8 mouse cellular contexts compared by ENCODE assay signal in the genomic region with DNA sequence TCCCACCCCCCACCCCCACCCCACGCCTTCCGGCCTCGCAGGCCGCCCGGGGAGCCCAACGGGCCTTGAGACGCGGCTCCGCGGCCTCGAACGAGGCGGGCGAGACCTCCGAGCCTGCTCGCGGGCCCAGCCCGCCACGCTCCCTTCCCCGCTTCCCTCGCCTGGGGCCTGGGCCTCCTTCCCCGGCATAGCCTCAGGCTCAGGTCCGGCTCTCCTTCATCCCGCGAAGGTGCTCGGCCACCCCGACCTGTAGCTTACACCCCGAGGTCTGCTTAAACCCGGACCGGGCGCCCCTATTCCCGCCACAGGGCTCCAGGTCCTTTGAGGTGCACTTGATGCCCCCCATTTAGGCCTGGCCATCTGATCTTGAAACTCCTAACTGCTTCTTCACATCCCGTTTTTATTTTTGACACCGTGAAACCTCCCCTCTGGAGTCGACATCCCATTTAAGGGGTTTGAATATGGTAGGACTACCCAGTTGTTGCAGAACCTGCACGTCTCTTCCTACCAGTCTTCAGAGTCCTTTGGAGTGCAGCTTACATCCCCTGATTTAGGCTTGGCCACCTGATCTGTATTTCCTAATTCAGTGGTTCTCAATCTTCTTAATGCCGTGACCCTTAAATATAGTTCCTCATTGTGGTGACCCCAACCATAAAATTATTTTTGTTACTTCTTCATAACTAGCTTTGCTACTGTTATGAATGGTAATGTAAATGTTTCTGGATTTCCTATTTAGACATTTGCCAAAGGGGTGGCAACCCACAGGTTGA. TPM values are rescaled to one million over a fixed set of nuclear protein-coding genes. Genes with fewer than 3 reads are reported as not detected.
DNase-seq lines count a peak whose midpoint lies in the region; ATAC-seq and TF ChIP-seq lines count a peak whose summit lies in the region.

No protein-coding gene starts in this region.

- H3K4me1 ChIP-seq in heart, embryonic 15.5 days (replicated peaks): peaks cover 22% of the 10 kb centered on the region
- H3K4me1 ChIP-seq in liver, embryonic 13.5 days (replicated peaks): peaks cover 58% of the 10 kb centered on the region
- H3K4me1 ChIP-seq in olfactory bulb, adult 2 months (ENCODE audit: control insufficient read depth, insufficient read depth, low read length): peaks cover 13% of the 10 kb centered on the region

- peak; percentile 52 for DNase-seq in adrenal gland, postnatal 10 days
- no peak for DNase-seq in adrenal gland, adult 8-10 months
- peak; percentile 44 to 46 for DNase-seq in right cerebral cortex, postnatal 10 days (ENCODE audit: low spot score in 2 of 2)
- DNase-seq in right cerebral cortex, adult 18-20 months: no peak
- DNase-seq in liver, embryonic 13.5 days: peak; percentile 23

- under 1% methylated on average over 36 of the region's 37 CpGs for WGBS in heart, embryonic 15.5 days
- WGBS in liver, embryonic 13.5 days (ENCODE audit: insufficient replicate concordance): under 1% methylated on average over 37 of the region's 37 CpGs
- 1% methylated on average over 18 of the region's 37 CpGs for WGBS in olfactory bulb, adult 2 months

- TF ChIP-seq CTCF in olfactory bulb, adult 2 months (IDR thresholded peaks at IDR 0.05; ENCODE audit: insufficient read depth, low read depth, low read length): no peak

- no peak for ATAC-seq in heart, embryonic 15.5 days (replicated peaks; ENCODE audit: insufficient number of reproducible peaks, insufficient read depth, low FRiP score, low read depth)
- ATAC-seq in liver, embryonic 13.5 days (ENCODE audit: low read depth): peak; percentile 13
- no peak for ATAC-seq in megakaryocyte-erythroid progenitor cell, adult 5-6 weeks (replicated peaks; ENCODE audit: low FRiP score, low TSS enrichment, poor library complexity, severe bottlenecking)

- peak overlapping the region; percentile 85 for H3K27ac ChIP-seq in heart, embryonic 15.5 days
- H3K27ac ChIP-seq in liver, embryonic 13.5 days: peak overlapping the region; percentile 82
- peak overlapping the region; percentile 17; the same call in 1 of the 2 replicates for H3K27ac ChIP-seq in olfactory bulb, adult 2 months (ENCODE audit: insufficient read depth, low read depth, low read length)

- H3K4me3 ChIP-seq in heart, embryonic 15.5 days: peak overlapping the region; percentile 87
- H3K4me3 ChIP-seq in liver, embryonic 13.5 days (replicated peaks): peak overlapping the region; percentile 81
- H3K4me3 ChIP-seq in olfactory bulb, adult 2 months (ENCODE audit: insufficient read depth, low read depth, low read length): peak overlapping the region; percentile 97

- H3K36me3 ChIP-seq in heart, embryonic 15.5 days: peaks cover 9% of the 10 kb centered on the region; the same call in 1 of the 2 replicates
- H3K36me3 ChIP-seq in liver, embryonic 13.5 days: peaks cover 39% of the 10 kb centered on the region

- H3K27me3 ChIP-seq in heart, embryonic 15.5 days: no peaks in the 10 kb centered on the region
- H3K27me3 ChIP-seq in liver, embryonic 13.5 days: peaks cover 6% of the 10 kb centered on the region

- no peaks in the 10 kb centered on the region for H3K9me3 ChIP-seq in heart, embryonic 15.5 days (replicated peaks)
- no peaks in the 10 kb centered on the region for H3K9me3 ChIP-seq in liver, embryonic 13.5 days (replicated peaks)

- TF ChIP-seq POLR2A in olfactory bulb, adult 2 months (IDR thresholded peaks at IDR 0.05; ENCODE audit: insufficient read depth, low read depth, low read length): no peak

- peak overlapping the region; percentile 81 for H3K4me2 ChIP-seq in heart, embryonic 15.5 days
- peak overlapping the region; percentile 86 for H3K4me2 ChIP-seq in liver, embryonic 13.5 days

- H3K9ac ChIP-seq in heart, embryonic 15.5 days: peak overlapping the region; percentile 96
- H3K9ac ChIP-seq in liver, embryonic 13.5 days: peak overlapping the region; percentile 94

RNA-seq across cellular contexts. Expression of a gene that starts 0.7 kb away (rescaled TPM):
- total RNA-seq in adrenal gland, postnatal 10 days (2021): 10 to 100 TPM; 56.6 to 62.0 TPM
- total RNA-seq in adrenal gland, adult 8-10 months (2022): 10 to 100 TPM; 80.2 to 92.3 (median 84.3) TPM
- 51.9 and 65.2 TPM in 2 replicates for polyA plus RNA-seq in heart, embryonic 15.5 days (2015; fragmentation: Nextera tagmentation; extraction: Ambion mirVana)
- 49.6 and 50.8 TPM in 2 replicates for polyA plus RNA-seq in liver, embryonic 13.5 days (2015; fragmentation: Nextera tagmentation; extraction: Ambion mirVana)
- not detected in 2 replicates for polyA plus RNA-seq in olfactory bulb, adult 2 months (2012; ENCODE audit: insufficient read depth, insufficient read length, low replicate concordance, missing spikeins)
- 81.7 and 94.5 TPM in 2 replicates for total RNA-seq in megakaryocyte-erythroid progenitor cell, adult 5-6 weeks (2014; fragmentation: Nextera tagmentation)
- total RNA-seq in megakaryocyte-erythroid progenitor cell, adult 5-6 weeks (2017): 50.6 and 58.1 TPM in 2 replicates

RNA-seq across cellular contexts. Expression of a gene that starts 43.7 kb away (rescaled TPM):
- total RNA-seq in adrenal gland, postnatal 10 days (2021): 100 to 1,000 TPM; 432 to 465 TPM
- total RNA-seq in adrenal gland, adult 8-10 months (2022): 100 to 1,000 TPM; 176 to 281 (median 205) TPM
- 912 and 1,025 TPM in 2 replicates for polyA plus RNA-seq in heart, embryonic 15.5 days (2015; fragmentation: Nextera tagmentation; extraction: Ambion mirVana)
- 229 and 268 TPM in 2 replicates for polyA plus RNA-seq in liver, embryonic 13.5 days (2015; fragmentation: Nextera tagmentation; extraction: Ambion mirVana)
- polyA plus RNA-seq in olfactory bulb, adult 2 months (2012; ENCODE audit: insufficient read depth, insufficient read length, low replicate concordance, missing spikeins): not detected in 2 replicates
- total RNA-seq in megakaryocyte-erythroid progenitor cell, adult 5-6 weeks (2014; fragmentation: Nextera tagmentation): 181 and 226 TPM in 2 replicates
- 75.6 and 167 TPM in 2 replicates for total RNA-seq in megakaryocyte-erythroid progenitor cell, adult 5-6 weeks (2017)

RNA-seq across cellular contexts. Expression of a gene that starts 44.0 kb away (rescaled TPM):
- total RNA-seq in adrenal gland, postnatal 10 days (2021): 10 to 100 TPM; 16.8 to 24.2 TPM
- total RNA-seq in adrenal gland, adult 8-10 months (2022): 10 to 100 TPM; 31.6 to 47.2 (median 41.6) TPM
- 11.6 and 16.5 TPM in 2 replicates for polyA plus RNA-seq in heart, embryonic 15.5 days (2015; fragmentation: Nextera tagmentation; extraction: Ambion mirVana)
- polyA plus RNA-seq in liver, embryonic 13.5 days (2015; fragmentation: Nextera tagmentation; extraction: Ambion mirVana): 2.6 and 3.2 TPM in 2 replicates
- polyA plus RNA-seq in olfactory bulb, adult 2 months (2012; ENCODE audit: insufficient read depth, insufficient read length, low replicate concordance, missing spikeins): not detected in 2 replicates
- 4.5 and 5.5 TPM in 2 replicates for total RNA-seq in megakaryocyte-erythroid progenitor cell, adult 5-6 weeks (2014; fragmentation: Nextera tagmentation)
- 4.1 and 7.6 TPM in 2 replicates for total RNA-seq in megakaryocyte-erythroid progenitor cell, adult 5-6 weeks (2017)

RNA-seq across cellular contexts. Expression of a gene that starts 45.9 kb away (rescaled TPM):
- 1 to 10 TPM in 1 of 2 experiments, under 1 TPM in 1; 0.66 to 1.1 TPM for total RNA-seq in adrenal gland, postnatal 10 days (2021)
- 1 to 10 TPM; 3.2 to 4.5 (median 3.4) TPM for total RNA-seq in adrenal gland, adult 8-10 months (2022)
- 0.09 and 0.13 TPM in 2 replicates for polyA plus RNA-seq in heart, embryonic 15.5 days (2015; fragmentation: Nextera tagmentation; extraction: Ambion mirVana)
- polyA plus RNA-seq in liver, embryonic 13.5 days (2015; fragmentation: Nextera tagmentation; extraction: Ambion mirVana): 0.37 and 0.64 TPM in 2 replicates
- not detected in 2 replicates for polyA plus RNA-seq in olfactory bulb, adult 2 months (2012; ENCODE audit: insufficient read depth, insufficient read length, low replicate concordance, missing spikeins)
- total RNA-seq in megakaryocyte-erythroid progenitor cell, adult 5-6 weeks (2014; fragmentation: Nextera tagmentation): not detected in 2 replicates
- 0.38 TPM in 1 of 2 replicates, not detected in the other for total RNA-seq in megakaryocyte-erythroid progenitor cell, adult 5-6 weeks (2017)

RNA-seq across cellular contexts. Expression of a gene that starts 47.1 kb away (rescaled TPM):
- 100 to 1,000 TPM; 229 to 256 TPM for total RNA-seq in adrenal gland, postnatal 10 days (2021)
- 100 to 1,000 TPM; 574 to 853 (median 690) TPM for total RNA-seq in adrenal gland, adult 8-10 months (2022)
- 46.4 and 57.4 TPM in 2 replicates for polyA plus RNA-seq in heart, embryonic 15.5 days (2015; fragmentation: Nextera tagmentation; extraction: Ambion mirVana)
- 41.0 and 42.2 TPM in 2 replicates for polyA plus RNA-seq in liver, embryonic 13.5 days (2015; fragmentation: Nextera tagmentation; extraction: Ambion mirVana)
- polyA plus RNA-seq in olfactory bulb, adult 2 months (2012; ENCODE audit: insufficient read depth, insufficient read length, low replicate concordance, missing spikeins): not detected in 2 replicates
- total RNA-seq in megakaryocyte-erythroid progenitor cell, adult 5-6 weeks (2014; fragmentation: Nextera tagmentation): 59.8 and 63.2 TPM in 2 replicates
- total RNA-seq in megakaryocyte-erythroid progenitor cell, adult 5-6 weeks (2017): 76.5 and 108 TPM in 2 replicates

Comparison
In these comparisons a context has a peak if more than half of its experiments do, and no peak if none do; other contexts are left out.
1. DNase-seq: peak in adrenal gland, postnatal 10 days (single experiment), right cerebral cortex, postnatal 10 days (2 of 2) and liver, embryonic 13.5 days (single experiment); none in adrenal gland, adult 8-10 months (single experiment) and right cerebral cortex, adult 18-20 months (single experiment).
2. H3K27ac ChIP-seq: peak in every context shown above with its lines; median percentile 85 in heart, embryonic 15.5 days; 82 in liver, embryonic 13.5 days; 17 in olfactory bulb, adult 2 months.
3. Peak in every context shown above with its lines, with median percentiles within 50 percentile points of each other: H3K4me3 ChIP-seq.